Mouse (Mus musculus): ENCODE measurements at regions not wholly inside any gene's neighbourhood (a gene's known extent, or its start where the extent isn't known, plus 50 kb on each side); places are given as distances from the start of the nearest gene placed in this dataset.

GRCm38 (mm10) chr13:118849541-118849940 is 179.9 kb downstream of the Fgf10 start:
- no peaks in the 10 kb centered on the region for H3K27me3 ChIP-seq (ENCODE audit: control insufficient read depth, insufficient read depth, low read length)
- H3K27ac ChIP-seq (replicated peaks): no peak overlapping the region
- no peak overlapping the region for H3K4me2 ChIP-seq (replicated peaks; ENCODE audit: low read depth)
- WGBS: 77% methylated on average over 5 of the region's 5 CpGs
- H3K4me3 ChIP-seq (ENCODE audit: low read depth, low read length): no peak overlapping the region
- no peaks in the 10 kb centered on the region for H3K9me3 ChIP-seq (ENCODE audit: control insufficient read depth, low read length)
- TF ChIP-seq CTCF (IDR thresholded peaks at IDR 0.05; ENCODE audit: low read depth) (no peak), EP300 (optimal IDR thresholded peaks at IDR 0.05) (no peak)
- ATAC-seq (ENCODE audit: low FRiP score, low TSS enrichment) (no peak), DNase-seq (ENCODE audit: low spot score) (no peak)
- no peak overlapping the region for H3K9ac ChIP-seq (ENCODE audit: low read length)
- H3K36me3 ChIP-seq (ENCODE audit: control insufficient read depth, insufficient read depth, low read length): no peaks in the 10 kb centered on the region
- no peaks in the 10 kb centered on the region for H3K4me1 ChIP-seq (replicated peaks; ENCODE audit: control insufficient read depth, insufficient read depth)

- TF ChIP-seq EP300 (optimal IDR thresholded peaks at IDR 0.05): no peak
- TF ChIP-seq CTCF (IDR thresholded peaks at IDR 0.05; ENCODE audit: low read depth): no peak
- H3K4me2 ChIP-seq (replicated peaks; ENCODE audit: low read depth): no peak overlapping the region
- no peak overlapping the region for H3K4me3 ChIP-seq (ENCODE audit: low read depth, low read length)
- no peak for DNase-seq (ENCODE audit: low spot score)
- no peak overlapping the region for H3K9ac ChIP-seq (ENCODE audit: low read length)
- no peaks in the 10 kb centered on the region for H3K9me3 ChIP-seq (ENCODE audit: control insufficient read depth, low read length)
- ATAC-seq (ENCODE audit: low FRiP score, low TSS enrichment): no peak
- H3K4me1 ChIP-seq (replicated peaks; ENCODE audit: control insufficient read depth, insufficient read depth): no peaks in the 10 kb centered on the region
- WGBS: 77% methylated on average over 8 of the region's 8 CpGs
- no peaks in the 10 kb centered on the region for H3K27me3 ChIP-seq (ENCODE audit: control insufficient read depth, insufficient read depth, low read length)
- no peak overlapping the region for H3K27ac ChIP-seq (replicated peaks)
- no peaks in the 10 kb centered on the region for H3K36me3 ChIP-seq (ENCODE audit: control insufficient read depth, insufficient read depth, low read length)
Measured at GRCm38 (mm10) chr13:118850708-118851107, 181.1 kb downstream of the Fgf10 start.

DNA sequence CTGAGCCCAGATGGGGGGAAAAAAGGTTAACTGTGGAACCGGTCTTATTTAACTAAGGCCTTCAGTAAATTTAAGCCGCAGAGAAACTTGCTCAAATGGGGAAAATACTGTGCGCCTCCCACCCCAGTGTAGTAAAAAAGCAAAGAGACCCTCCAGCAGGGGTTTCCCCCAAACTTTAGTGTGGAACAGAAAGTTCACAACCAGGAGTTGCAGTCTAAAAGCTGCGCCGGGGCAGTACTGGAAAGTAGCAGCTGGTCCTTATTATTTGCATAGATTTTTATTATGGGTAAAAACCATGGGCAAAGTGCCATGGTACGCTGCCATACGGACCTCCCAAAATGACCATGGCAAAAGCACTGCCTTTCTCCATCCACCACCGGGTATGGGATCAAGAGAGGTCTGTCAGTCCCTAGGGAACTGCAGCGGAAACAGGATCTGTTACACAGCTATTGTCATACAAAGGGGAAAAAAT is 216.8 kb downstream of the Fgf10 start:
- Histone ChIP-seq H3K9ac (ENCODE audit: low read length) (no peak overlapping the region), H3K4me1 (replicated peaks; ENCODE audit: control insufficient read depth, insufficient read depth) (no peaks in the 10 kb centered on the region), H3K9me3 (ENCODE audit: control insufficient read depth, low read length) (no peaks in the 10 kb centered on the region), H3K36me3 (ENCODE audit: control insufficient read depth, insufficient read depth, low read length) (no peaks in the 10 kb centered on the region), H3K4me2 (replicated peaks; ENCODE audit: low read depth) (no peak overlapping the region), H3K27me3 (ENCODE audit: control insufficient read depth, insufficient read depth, low read length) (no peaks in the 10 kb centered on the region), H3K27ac (replicated peaks) (no peak overlapping the region), H3K4me3 (ENCODE audit: low read depth, low read length) (no peak overlapping the region)
- ATAC-seq (ENCODE audit: low FRiP score, low TSS enrichment): no peak
- no peak for DNase-seq (ENCODE audit: low spot score)
- 75% methylated on average over 9 of the region's 9 CpGs for WGBS
- TF ChIP-seq EP300 (optimal IDR thresholded peaks at IDR 0.05) (no peak), CTCF (IDR thresholded peaks at IDR 0.05; ENCODE audit: low read depth) (no peak)

GRCm38 (mm10) chr13:118895079-118895478 is 225.5 kb downstream of the Fgf10 start:
- Histone ChIP-seq H3K9ac (ENCODE audit: low read length) (no peak overlapping the region), H3K27me3 (ENCODE audit: control insufficient read depth, insufficient read depth, low read length) (no peaks in the 10 kb centered on the region), H3K4me3 (ENCODE audit: low read depth, low read length) (no peak overlapping the region), H3K9me3 (ENCODE audit: control insufficient read depth, low read length) (no peaks in the 10 kb centered on the region), H3K4me1 (replicated peaks; ENCODE audit: control insufficient read depth, insufficient read depth) (no peaks in the 10 kb centered on the region), H3K36me3 (ENCODE audit: control insufficient read depth, insufficient read depth, low read length) (no peaks in the 10 kb centered on the region), H3K4me2 (replicated peaks; ENCODE audit: low read depth) (no peak overlapping the region), H3K27ac (replicated peaks) (no peak overlapping the region)
- DNase-seq (ENCODE audit: low spot score) (no peak), ATAC-seq (ENCODE audit: low FRiP score, low TSS enrichment) (no peak)
- WGBS: 93% methylated on average over 4 of the region's 4 CpGs
- TF ChIP-seq EP300 (optimal IDR thresholded peaks at IDR 0.05): no peak
- no peak for TF ChIP-seq CTCF (IDR thresholded peaks at IDR 0.05; ENCODE audit: low read depth)

- DNase-seq (ENCODE audit: low spot score): no peak
- Histone ChIP-seq H3K4me2 (replicated peaks; ENCODE audit: low read depth) (no peak overlapping the region), H3K9ac (ENCODE audit: low read length) (no peak overlapping the region), H3K27ac (replicated peaks) (no peak overlapping the region), H3K4me1 (replicated peaks; ENCODE audit: control insufficient read depth, insufficient read depth) (no peaks in the 10 kb centered on the region), H3K4me3 (ENCODE audit: low read depth, low read length) (no peak overlapping the region), H3K9me3 (ENCODE audit: control insufficient read depth, low read length) (no peaks in the 10 kb centered on the region), H3K36me3 (ENCODE audit: control insufficient read depth, insufficient read depth, low read length) (no peaks in the 10 kb centered on the region), H3K27me3 (ENCODE audit: control insufficient read depth, insufficient read depth, low read length) (no peaks in the 10 kb centered on the region)
- no peak for ATAC-seq (ENCODE audit: low FRiP score, low TSS enrichment)
- TF ChIP-seq EP300 (optimal IDR thresholded peaks at IDR 0.05) (no peak), CTCF (IDR thresholded peaks at IDR 0.05; ENCODE audit: low read depth) (no peak)
- WGBS: 88% methylated on average over 2 of the region's 2 CpGs
Measured at GRCm38 (mm10) chr13:118901950-118902349, 232.4 kb downstream of the Fgf10 start.

DNA sequence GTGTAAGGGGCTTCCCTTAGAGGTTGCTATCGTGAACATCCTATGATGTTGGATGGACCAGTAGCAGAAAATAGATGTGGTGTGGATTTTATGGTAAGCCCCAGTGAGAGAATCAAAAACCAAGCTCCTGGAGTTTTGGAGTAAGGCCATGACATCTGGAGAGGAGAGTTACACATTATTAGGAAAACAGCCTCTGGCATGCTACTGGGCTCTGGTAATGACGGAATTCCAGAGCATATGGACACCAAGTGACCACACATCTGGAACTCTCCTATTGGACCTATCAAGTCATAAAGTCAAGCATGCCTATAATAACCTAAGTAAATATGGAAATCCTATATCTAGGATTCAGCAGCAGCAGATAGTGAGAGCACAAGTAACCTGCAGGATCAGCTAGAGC is 240.8 kb downstream of the Fgf10 start:
- Histone ChIP-seq H3K4me3 (ENCODE audit: low read depth, low read length) (no peak overlapping the region), H3K9me3 (ENCODE audit: control insufficient read depth, low read length) (no peaks in the 10 kb centered on the region), H3K9ac (ENCODE audit: low read length) (no peak overlapping the region), H3K4me1 (replicated peaks; ENCODE audit: control insufficient read depth, insufficient read depth) (no peaks in the 10 kb centered on the region), H3K36me3 (ENCODE audit: control insufficient read depth, insufficient read depth, low read length) (no peaks in the 10 kb centered on the region), H3K27ac (replicated peaks) (no peak overlapping the region), H3K4me2 (replicated peaks; ENCODE audit: low read depth) (no peak overlapping the region), H3K27me3 (ENCODE audit: control insufficient read depth, insufficient read depth, low read length) (no peaks in the 10 kb centered on the region)
- DNase-seq (ENCODE audit: low spot score) (no peak), ATAC-seq (ENCODE audit: low FRiP score, low TSS enrichment) (no peak)
- TF ChIP-seq CTCF (IDR thresholded peaks at IDR 0.05; ENCODE audit: low read depth) (no peak), EP300 (optimal IDR thresholded peaks at IDR 0.05) (no peak)
- 75% methylated on average over 2 of the region's 2 CpGs for WGBS
